Mouse (Mus musculus): ENCODE results near the gene Tceal5. TPM values are rescaled to one million over a fixed set of nuclear protein-coding genes. Genes with fewer than 3 reads are reported as not detected.

The Tceal5 gene
- polyA plus RNA-seq (2016; fragmentation: Nextera tagmentation; extraction: Ambion mirVana): 7.6 and 9.3 TPM in 2 replicates

DNA sequence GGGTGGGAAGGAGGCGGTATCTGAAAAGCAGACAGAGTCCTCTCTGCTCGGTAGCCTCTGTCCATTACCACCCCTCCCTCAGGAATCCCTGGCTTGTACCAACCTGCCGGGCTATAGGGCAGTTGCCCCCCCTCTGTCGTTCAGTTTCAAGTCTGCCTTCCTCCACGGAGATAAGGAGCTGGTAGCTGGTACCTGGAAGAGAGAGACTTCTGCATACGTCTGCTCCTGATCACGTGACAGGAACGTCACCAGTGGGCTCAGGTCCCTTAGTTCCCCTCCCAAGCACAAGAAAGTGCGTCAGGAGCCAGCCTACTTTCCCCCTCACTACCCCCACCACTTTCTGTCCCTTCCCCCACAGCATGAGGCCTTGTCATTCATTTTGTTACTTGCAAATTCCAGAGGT lies at the start of gene Tceal5:
Tceal5 (minus strand) TSS at position 213 of the 403 bp plus-strand sequence.
- ATAC-seq (ENCODE audit: low FRiP score, low read depth): peak; percentile 87
- peak within 1 kb of the TSS; percentile 49 for H3K4me3 ChIP-seq
- no peak within 1 kb of the TSS for H3K27ac ChIP-seq (replicated peaks)
- no peaks in the 10 kb centered on the region for H3K36me3 ChIP-seq
- peaks cover 10% of the 10 kb centered on the region for H3K27me3 ChIP-seq
- no peaks in the 10 kb centered on the region for H3K9me3 ChIP-seq
- H3K4me2 ChIP-seq (replicated peaks): peak within 1 kb of the TSS; percentile 56
- H3K9ac ChIP-seq (replicated peaks): peak within 1 kb of the TSS; percentile 49
- WGBS: 20% methylated on average over 9 of the region's 9 CpGs
- no peaks in the 10 kb centered on the region for H3K4me1 ChIP-seq

DNA sequence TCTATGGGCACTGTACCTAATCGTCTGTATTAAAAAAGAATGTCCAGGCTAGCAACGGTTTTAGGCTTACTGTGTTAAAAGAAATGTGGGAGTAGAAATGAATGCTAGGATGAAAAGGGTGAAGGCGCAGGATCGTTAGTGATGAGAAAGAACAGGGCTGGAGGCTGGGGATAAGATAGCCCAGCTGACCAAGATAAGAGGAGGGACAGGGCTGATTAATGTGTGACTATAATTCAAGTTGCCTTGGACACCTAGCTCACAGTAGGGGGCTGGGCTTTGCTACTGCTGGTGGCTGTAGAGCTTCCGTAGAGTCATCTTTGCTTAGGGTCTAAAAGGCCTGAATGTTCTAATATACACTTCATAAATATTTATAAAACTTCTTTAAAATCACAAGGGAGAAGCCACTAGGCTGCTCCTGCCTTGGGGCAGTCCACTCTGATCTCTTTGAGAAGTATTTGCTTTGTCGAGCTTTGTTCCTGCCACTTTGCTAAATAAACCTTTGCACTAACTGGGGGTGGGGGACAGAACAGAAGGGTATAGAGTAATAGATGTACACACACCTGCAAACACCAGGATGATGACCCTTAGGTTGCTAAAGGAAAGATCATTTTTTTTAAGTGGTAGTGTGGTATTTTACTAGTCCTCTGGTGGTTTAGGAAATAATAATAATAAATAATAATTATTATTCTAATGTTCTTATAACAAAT lies 48.5 kb upstream of the Tceal5 start:
- Histone ChIP-seq H3K9ac (replicated peaks) (no peak overlapping the region), H3K9me3 (no peaks in the 10 kb centered on the region), H3K4me1 (no peaks in the 10 kb centered on the region), H3K4me2 (replicated peaks) (no peak overlapping the region), H3K27ac (replicated peaks) (no peak overlapping the region), H3K4me3 (no peak overlapping the region), H3K27me3 (no peaks in the 10 kb centered on the region), H3K36me3 (no peaks in the 10 kb centered on the region)
- no peak for ATAC-seq (ENCODE audit: low FRiP score, low read depth)
- 65% methylated on average over 6 of the region's 6 CpGs for WGBS

DNA sequence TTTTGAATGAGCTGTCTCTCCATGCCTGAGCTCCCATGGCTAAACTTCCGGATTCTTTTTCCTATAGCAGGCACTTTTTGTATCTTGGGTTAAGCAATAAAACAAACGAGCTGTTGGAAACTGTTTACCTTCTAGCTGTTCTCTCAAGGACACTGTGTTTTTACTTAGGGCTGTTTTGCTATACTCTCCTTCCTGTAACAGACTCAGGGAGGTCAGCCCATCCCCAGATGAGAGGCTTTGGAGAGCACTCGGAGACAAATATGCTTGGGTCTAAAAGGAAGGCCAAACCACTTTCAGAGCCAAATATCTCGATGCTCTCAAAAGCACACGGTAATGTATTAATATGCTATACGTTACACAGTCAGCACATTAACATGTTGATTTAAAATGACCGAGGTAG lies 46.0 kb upstream of the Tceal5 start:
- H3K4me3 ChIP-seq: no peak overlapping the region
- H3K27me3 ChIP-seq: no peaks in the 10 kb centered on the region
- no peak overlapping the region for H3K27ac ChIP-seq (replicated peaks)
- 84% methylated on average over 7 of the region's 7 CpGs for WGBS
- H3K4me2 ChIP-seq (replicated peaks): no peak overlapping the region
- H3K36me3 ChIP-seq: no peaks in the 10 kb centered on the region
- no peak overlapping the region for H3K9ac ChIP-seq (replicated peaks)
- H3K9me3 ChIP-seq: no peaks in the 10 kb centered on the region
- no peaks in the 10 kb centered on the region for H3K4me1 ChIP-seq
- no peak for ATAC-seq (ENCODE audit: low FRiP score, low read depth)

DNA sequence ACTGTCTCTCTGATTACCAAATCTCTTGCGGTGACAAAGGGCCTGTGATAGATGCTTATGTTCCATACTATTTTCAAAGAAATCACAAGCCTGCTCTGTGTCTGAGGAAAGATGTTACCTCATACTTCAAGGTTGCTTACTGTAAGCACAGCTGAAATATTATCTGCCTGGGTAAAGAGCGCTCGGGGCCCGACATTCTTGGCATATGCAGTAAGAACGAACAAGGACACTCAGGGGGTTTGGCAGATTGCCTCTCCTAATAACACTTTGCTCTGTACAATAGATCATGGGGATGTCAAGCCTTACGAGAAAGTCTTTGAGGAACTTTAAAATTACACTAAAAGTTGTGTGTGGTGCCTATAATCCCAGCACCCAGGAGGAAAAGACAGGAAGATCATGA lies 45.1 kb upstream of the Tceal5 start:
- no peak overlapping the region for H3K27ac ChIP-seq (replicated peaks)
- ATAC-seq (ENCODE audit: low FRiP score, low read depth): no peak
- no peak overlapping the region for H3K4me3 ChIP-seq
- H3K9me3 ChIP-seq: no peaks in the 10 kb centered on the region
- H3K27me3 ChIP-seq: no peaks in the 10 kb centered on the region
- no peak overlapping the region for H3K9ac ChIP-seq (replicated peaks)
- H3K4me1 ChIP-seq: no peaks in the 10 kb centered on the region
- H3K36me3 ChIP-seq: no peaks in the 10 kb centered on the region
- WGBS: 88% methylated on average over 6 of the region's 6 CpGs
- H3K4me2 ChIP-seq (replicated peaks): no peak overlapping the region

DNA sequence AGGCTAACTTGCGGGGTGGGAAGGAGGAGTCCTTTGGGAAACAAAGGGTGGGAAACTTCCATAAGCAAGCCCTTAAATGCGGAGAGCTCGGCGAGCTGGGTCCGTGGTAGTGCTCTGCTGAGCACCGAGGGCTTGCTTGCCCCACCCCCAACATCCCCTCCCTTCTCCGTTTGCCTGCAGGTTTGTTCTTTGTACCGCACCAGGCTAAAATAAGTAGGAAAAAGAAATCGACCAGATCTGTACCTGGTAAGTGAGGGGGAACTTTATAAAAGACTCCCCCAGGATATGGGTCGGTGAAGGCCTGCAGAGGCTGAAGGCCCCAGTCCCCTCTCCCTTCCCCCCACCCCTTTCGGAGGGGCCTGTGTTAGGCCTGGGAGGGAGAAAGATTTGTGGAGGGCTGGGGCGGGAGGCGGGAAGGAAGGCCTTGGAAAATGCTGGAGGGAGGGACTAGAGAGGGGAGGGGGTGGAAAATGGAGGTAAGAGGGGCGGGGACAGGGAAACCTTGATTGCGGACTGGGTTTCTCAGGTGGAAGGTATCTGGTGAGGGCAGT lies 41.9 kb upstream of the Tceal5 start:
- H3K27me3 ChIP-seq: no peaks in the 10 kb centered on the region
- H3K27ac ChIP-seq (replicated peaks): peak overlapping the region; percentile 57
- no peaks in the 10 kb centered on the region for H3K4me1 ChIP-seq
- WGBS: 26% methylated on average over 13 of the region's 15 CpGs
- H3K4me2 ChIP-seq (replicated peaks): peak overlapping the region; percentile 55
- no peaks in the 10 kb centered on the region for H3K36me3 ChIP-seq
- peak overlapping the region; percentile 69 for H3K9ac ChIP-seq (replicated peaks)
- no peaks in the 10 kb centered on the region for H3K9me3 ChIP-seq
- peak overlapping the region; percentile 56 for H3K4me3 ChIP-seq
- ATAC-seq (ENCODE audit: low FRiP score, low read depth): peak; percentile 72

DNA sequence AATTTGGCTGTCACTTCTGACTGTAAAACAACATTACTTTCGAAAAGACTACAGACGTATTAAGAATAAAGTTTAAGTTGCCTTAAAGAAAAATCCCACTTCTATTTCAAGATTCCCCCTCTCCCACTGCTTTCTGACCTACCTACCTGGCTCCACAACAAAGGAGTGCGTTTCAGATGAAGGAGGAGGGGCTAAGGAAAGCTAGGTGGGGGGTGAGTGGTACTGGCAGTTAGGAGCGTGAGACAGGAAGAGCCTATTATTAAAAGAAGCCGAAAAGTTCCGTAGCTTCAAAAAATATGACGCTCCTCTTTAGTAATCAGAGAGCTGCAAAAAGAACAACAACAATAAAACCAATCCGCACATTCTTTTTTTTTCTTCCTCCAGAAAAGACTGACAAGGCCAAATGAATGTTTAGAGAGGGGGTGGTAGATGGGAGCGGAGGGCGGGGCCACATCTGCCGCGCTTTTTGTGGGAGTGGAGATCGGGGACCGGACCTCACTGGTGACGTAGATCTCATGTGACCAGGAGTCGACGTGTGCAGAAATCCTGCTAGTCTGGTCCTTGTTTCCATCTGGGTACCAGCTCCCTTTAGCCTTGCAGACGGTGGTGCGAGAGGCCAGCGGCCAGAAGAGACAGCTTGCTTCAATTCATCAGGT lies 41.0 kb upstream of the Tceal5 start, which contains the start of gene Tceal9:
Tceal9 (plus strand) TSS at position 506 of the 656 bp plus-strand sequence.
- Histone ChIP-seq H3K27me3 (no peaks in the 10 kb centered on the region), H3K4me1 (no peaks in the 10 kb centered on the region), H3K36me3 (no peaks in the 10 kb centered on the region), H3K4me3 (peak within 1 kb of the TSS; percentile 56), H3K9ac (replicated peaks) (peak within 1 kb of the TSS; percentile 69), H3K4me2 (replicated peaks) (peak within 1 kb of the TSS; percentile 55), H3K9me3 (no peaks in the 10 kb centered on the region), H3K27ac (replicated peaks) (peak within 1 kb of the TSS; percentile 57)
- ATAC-seq (ENCODE audit: low FRiP score, low read depth): peak; percentile 95
- WGBS: 22% methylated on average over 20 of the region's 20 CpGs

DNA sequence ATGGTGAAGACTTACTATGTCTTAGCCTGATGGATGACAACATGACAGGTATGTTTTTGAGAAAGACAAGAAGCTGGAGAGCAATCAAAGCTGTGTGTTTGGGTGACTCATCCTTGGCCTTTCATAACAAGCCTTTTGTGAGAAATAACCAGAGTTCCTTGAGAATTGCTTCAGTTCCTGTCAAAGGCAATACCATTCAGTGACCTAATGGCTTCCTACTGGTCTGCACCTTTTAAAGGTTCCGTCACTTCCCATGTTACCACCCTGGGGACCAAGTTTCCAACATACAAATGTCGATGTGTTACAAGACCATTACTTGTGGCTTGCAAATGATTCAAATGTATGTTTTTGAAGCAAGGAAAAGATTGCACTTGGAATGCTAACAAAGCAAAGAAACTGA lies 39.5 kb upstream of the Tceal5 start:
- Histone ChIP-seq H3K9me3 (no peaks in the 10 kb centered on the region), H3K27ac (replicated peaks) (no peak overlapping the region), H3K4me1 (no peaks in the 10 kb centered on the region), H3K4me2 (replicated peaks) (no peak overlapping the region), H3K27me3 (no peaks in the 10 kb centered on the region), H3K4me3 (no peak overlapping the region), H3K9ac (replicated peaks) (no peak overlapping the region), H3K36me3 (no peaks in the 10 kb centered on the region)
- ATAC-seq (ENCODE audit: low FRiP score, low read depth): no peak
- WGBS: 81% methylated on average over 2 of the region's 2 CpGs

DNA sequence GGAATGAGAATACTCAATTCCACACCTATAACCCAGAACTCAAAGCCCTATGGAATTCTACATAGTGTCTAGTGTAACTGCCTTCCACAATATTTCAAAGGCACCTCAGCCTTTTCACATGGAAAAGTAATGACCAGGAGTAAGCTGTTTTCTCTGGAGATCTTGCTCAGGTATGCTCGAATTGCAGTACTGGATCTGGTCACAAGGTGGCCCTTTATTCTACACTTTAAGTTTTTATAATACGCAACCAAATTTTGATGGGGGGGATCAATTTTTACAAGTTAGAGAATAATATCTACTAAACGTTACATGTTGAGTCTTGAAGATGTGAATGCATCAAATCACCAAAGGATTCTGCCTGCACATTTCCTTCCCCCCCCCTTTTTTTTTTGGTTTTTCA lies 34.4 kb upstream of the Tceal5 start:
- Histone ChIP-seq H3K4me1 (no peaks in the 10 kb centered on the region), H3K9ac (replicated peaks) (no peak overlapping the region), H3K4me3 (no peak overlapping the region), H3K36me3 (no peaks in the 10 kb centered on the region), H3K9me3 (no peaks in the 10 kb centered on the region), H3K27ac (replicated peaks) (no peak overlapping the region), H3K27me3 (no peaks in the 10 kb centered on the region), H3K4me2 (replicated peaks) (no peak overlapping the region)
- WGBS: 55% methylated on average over 3 of the region's 3 CpGs
- no peak for ATAC-seq (ENCODE audit: low FRiP score, low read depth)

DNA sequence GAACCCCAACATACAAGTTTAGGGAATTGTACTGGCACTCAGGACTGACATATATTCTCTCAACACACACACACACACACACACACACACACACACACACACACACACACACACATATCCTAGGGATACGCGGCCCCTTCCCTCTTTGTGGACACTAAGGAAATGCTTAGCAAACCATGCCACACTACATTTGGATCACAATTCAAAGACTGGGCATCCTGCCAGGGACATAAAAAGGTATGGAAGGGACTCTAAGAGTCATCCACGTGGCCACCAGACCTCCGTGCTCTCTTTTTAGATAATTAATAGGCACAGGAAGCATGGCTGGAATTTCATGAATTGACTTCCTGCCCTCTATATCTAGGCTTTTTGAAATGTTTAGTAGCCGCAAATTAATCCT lies 24.1 kb upstream of the Tceal5 start:
- 86% methylated on average over 5 of the region's 5 CpGs for WGBS
- no peaks in the 10 kb centered on the region for H3K36me3 ChIP-seq
- peaks cover 6% of the 10 kb centered on the region; the same call in 1 of the 2 replicates for H3K27me3 ChIP-seq
- no peak for ATAC-seq (ENCODE audit: low FRiP score, low read depth)
- H3K4me3 ChIP-seq: no peak overlapping the region
- no peaks in the 10 kb centered on the region for H3K9me3 ChIP-seq
- no peak overlapping the region for H3K27ac ChIP-seq (replicated peaks)
- no peak overlapping the region for H3K4me2 ChIP-seq (replicated peaks)
- H3K4me1 ChIP-seq: no peaks in the 10 kb centered on the region
- no peak overlapping the region for H3K9ac ChIP-seq (replicated peaks)

DNA sequence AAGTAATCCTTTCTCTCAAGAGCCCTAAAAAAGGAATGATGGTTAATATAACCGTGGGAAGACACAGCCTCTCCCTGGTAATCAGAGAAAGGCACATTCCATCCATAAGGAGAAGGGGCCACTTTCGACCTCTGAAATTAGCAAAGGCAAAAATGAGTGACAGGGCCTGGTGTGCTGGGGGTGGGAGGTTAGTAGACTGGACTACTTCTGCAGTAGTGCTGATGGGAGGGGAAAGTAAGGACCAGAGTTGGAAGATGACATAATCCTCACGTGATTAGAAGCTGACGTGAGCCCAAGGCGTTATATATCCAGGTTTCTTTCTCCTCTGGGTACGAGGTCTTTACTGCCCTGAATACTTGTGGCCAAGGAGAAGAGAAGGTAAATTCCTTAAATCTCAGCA lies 20.0 kb upstream of the Tceal5 start:
- Histone ChIP-seq H3K4me3 (no peak overlapping the region), H3K9ac (replicated peaks) (no peak overlapping the region), H3K27me3 (peaks cover 6% of the 10 kb centered on the region; the same call in 1 of the 2 replicates), H3K4me1 (no peaks in the 10 kb centered on the region), H3K9me3 (no peaks in the 10 kb centered on the region), H3K4me2 (replicated peaks) (no peak overlapping the region), H3K27ac (replicated peaks) (no peak overlapping the region), H3K36me3 (no peaks in the 10 kb centered on the region)
- 86% methylated on average over 6 of the region's 6 CpGs for WGBS
- ATAC-seq (ENCODE audit: low FRiP score, low read depth): no peak

DNA sequence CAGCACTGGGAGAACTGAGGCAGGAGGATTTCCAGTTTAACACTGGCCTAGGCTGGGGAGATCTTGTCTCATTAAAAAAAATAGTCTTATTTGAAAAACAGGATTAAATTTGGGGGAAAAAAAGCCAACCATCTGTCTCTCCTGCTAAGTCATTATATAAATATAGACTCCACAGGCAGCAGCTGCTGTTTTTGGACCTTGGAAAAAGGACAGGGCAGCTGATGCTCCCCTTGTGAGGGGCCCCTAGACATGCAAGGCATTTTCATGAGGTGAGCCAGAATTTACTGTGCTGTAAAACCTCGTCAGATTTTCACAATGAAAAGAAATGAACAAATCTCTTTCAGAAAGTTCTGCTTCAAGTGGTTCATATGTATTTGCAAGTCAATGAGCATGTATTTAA lies 12.6 kb upstream of the Tceal5 start:
- no peaks in the 10 kb centered on the region for H3K36me3 ChIP-seq
- H3K4me3 ChIP-seq: no peak overlapping the region
- H3K4me1 ChIP-seq: no peaks in the 10 kb centered on the region
- no peak overlapping the region for H3K4me2 ChIP-seq (replicated peaks)
- no peak overlapping the region for H3K9ac ChIP-seq (replicated peaks)
- H3K27ac ChIP-seq (replicated peaks): no peak overlapping the region
- no peaks in the 10 kb centered on the region for H3K27me3 ChIP-seq
- WGBS: 69% methylated on average over 1 of the region's 1 CpGs
- no peak for ATAC-seq (ENCODE audit: low FRiP score, low read depth)
- no peaks in the 10 kb centered on the region for H3K9me3 ChIP-seq

Data from midbrain, embryonic 12.5 days (tissue).